Mouse (Mus musculus): ENCODE measurements around the gene Nap1l2.

DNA sequence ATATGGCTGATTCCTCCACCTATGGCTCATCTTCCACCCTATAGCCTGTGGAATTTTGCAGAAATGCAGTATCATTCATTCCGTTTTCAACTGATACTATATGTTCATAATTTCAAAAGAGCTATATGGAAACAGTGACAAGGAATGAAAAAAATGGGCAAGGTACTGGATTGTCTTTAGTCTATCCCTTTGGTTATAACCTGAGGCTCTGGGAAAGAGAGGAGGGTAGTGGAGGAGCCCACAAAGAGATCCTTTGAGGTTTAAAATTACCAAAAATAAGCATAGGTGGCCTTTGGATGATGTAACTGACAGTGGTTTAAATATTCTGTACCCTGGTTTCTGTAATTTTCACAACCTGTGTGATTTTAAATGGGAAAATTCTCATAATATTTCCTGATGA lies 389 bp upstream of the Nap1l2 start:
- TF ChIP-seq MYOG (IDR thresholded peaks at IDR 0.05; ENCODE audit: control insufficient read depth in 1 of 3, insufficient read depth in 1 of 3, insufficient read length in 2 of 3, low read depth in 2 of 3) (no peak), POLR2A (IDR thresholded peaks at IDR 0.05; ENCODE audit: insufficient read length, low read depth) (no peak), MAX (IDR thresholded peaks at IDR 0.05; ENCODE audit: low read depth) (no peak), SRF (IDR thresholded peaks at IDR 0.05; ENCODE audit: control insufficient read depth, insufficient read length, low read depth) (no peak)
